Mouse (Mus musculus) left cerebral cortex, postnatal 14 days (tissue): ENCODE results near the gene Gm45140. TPM values are rescaled to one million over a fixed set of nuclear protein-coding genes. Genes with fewer than 3 reads are reported as not detected.
A peak's percentile ranks its signal among the peaks of the same experiment; 100 is the strongest.

Experiments used
- DNase-seq, 2 experiments: peaks; one replicate each; pipeline ENCODE4 v3.0.0; 2021 to 2022; ENCODE audit warnings: low spot score in 2 of 2, mixed read lengths in 1 of 2
- intact Hi-C: fragments of 180-260 bp; cut with DNase I; formaldehyde crosslinking; loops from one replicate; pipeline ENCODE4 v1.15.1; 2025
- total RNA-seq, 2 experiments: library from RNA; stranded (reverse); gene quantifications; 2 replicates each; pipeline ENCODE4 v1.2.3; 2021

The Gm45140 gene
- total RNA-seq, 2 experiments from 2014 or later = 3.2 to 3.5 TPM

GRCm38 (mm10) chr6:87750184-87750910 lies 85.2 kb downstream of the Gm45140 start:
- DNase-seq = no peak
- intact Hi-C loops = no loop called here

GRCm38 (mm10) chr6:87748531-87748930 lies 87.1 kb downstream of the Gm45140 start:
- intact Hi-C loops = no loop called here
- DNase-seq = no peak

- no peak for DNase-seq
- intact Hi-C loops = no loop called here
These were observed 87.5 kb downstream of the Gm45140 start for GRCm38 (mm10) chr6:87748078-87748477.

GRCm38 (mm10) chr6:87746849-87747248 lies 88.7 kb downstream of the Gm45140 start:
- intact Hi-C loops = no loop called here
- DNase-seq = no peak

GRCm38 (mm10) chr6:87746059-87746458 lies 89.5 kb downstream of the Gm45140 start:
- intact Hi-C loops = no loop called here
- no peak for DNase-seq

GRCm38 (mm10) chr6:87745301-87745700 lies 90.3 kb downstream of the Gm45140 start:
- intact Hi-C loops = no loop called here
- no peak for DNase-seq

GRCm38 (mm10) chr6:87744632-87745031 lies 91.0 kb downstream of the Gm45140 start:
- intact Hi-C loops = no loop called here
- no peak for DNase-seq

- intact Hi-C loops = no loop called here
- DNase-seq = no peak
These were observed 92.3 kb downstream of the Gm45140 start for GRCm38 (mm10) chr6:87743281-87743680.

- DNase-seq = peak in 1 of 2 experiments; percentile 49
- intact Hi-C loops = no loop called here
These were observed 92.8 kb downstream of the Gm45140 start for GRCm38 (mm10) chr6:87742804-87743203.

GRCm38 (mm10) chr6:87741978-87742377 lies 93.6 kb downstream of the Gm45140 start:
- no peak for DNase-seq
- intact Hi-C loops = no loop called here

- intact Hi-C loops = no loop called here
- DNase-seq = no peak
These were observed 95.1 kb downstream of the Gm45140 start for GRCm38 (mm10) chr6:87740496-87740895.

GRCm38 (mm10) chr6:87739898-87740297 lies 95.7 kb downstream of the Gm45140 start:
- DNase-seq = no peak
- intact Hi-C loops = no loop called here

Other genes with a start within 250 kb of the Gm45140 start
- under 1 TPM; 0.32 to 0.92 TPM for gene Prokr1, start 245.1 kb downstream of the Gm45140 start, total RNA-seq
- 1 to 10 TPM; 7.5 to 9.5 TPM for gene Aplf, start 163.6 kb downstream of the Gm45140 start, total RNA-seq
- 1 to 10 TPM; 4.0 to 4.3 TPM for gene Efcc1, start 104.9 kb downstream of the Gm45140 start, total RNA-seq
- 1 to 10 TPM; 1.3 TPM for gene Gp9, start 57.7 kb downstream of the Gm45140 start, total RNA-seq
- gene Rab43, start 23.6 kb downstream of the Gm45140 start, total RNA-seq = 10 to 100 TPM; 20.1 to 21.3 TPM
- 10 to 100 TPM; 28.4 to 30.1 TPM for gene Isy1, start 3.0 kb upstream of the Gm45140 start, total RNA-seq
- gene Cnbp, start 15.3 kb upstream of the Gm45140 start, total RNA-seq = 100 to 1,000 TPM; 238 to 247 TPM
- 100 to 1,000 TPM; 196 to 202 TPM for gene Copg1, start 52.0 kb upstream of the Gm45140 start, total RNA-seq
- gene Hmces, start 78.1 kb upstream of the Gm45140 start, total RNA-seq = 10 to 100 TPM; 28.0 to 28.3 TPM
- gene H1fx, start 145.8 kb upstream of the Gm45140 start, total RNA-seq = 10 to 100 TPM; 61.9 to 84.0 TPM
- 100 to 1,000 TPM; 319 to 329 TPM for gene Rab7, start 209.5 kb upstream of the Gm45140 start, total RNA-seq
- gene Rpn1, start 248.7 kb upstream of the Gm45140 start, total RNA-seq = 100 to 1,000 TPM; 166 to 168 TPM